Mouse (Mus musculus) layer of hippocampus, postnatal 25 days (tissue): ENCODE measurements at regions not wholly inside any gene's neighbourhood (a gene's known extent, or its start where the extent isn't known, plus 50 kb on each side); places are given as distances from the start of the nearest gene placed in this dataset.

Source experiments
- DNase-seq, 2 experiments: peaks; one replicate each; pipeline ENCODE4 v3.0.0; 2022; ENCODE audit warnings: mixed read lengths in 2 of 2, low spot score in 1 of 2; ENCODE audit errors: extremely low spot score in 1 of 2

- DNase-seq = no peak
Measured at GRCm38 (mm10) chr9:43975405-43975804, 67.8 kb upstream of the Thy1 start.

- DNase-seq = no peak
Measured at GRCm38 (mm10) chr9:43976366-43976765, 66.8 kb upstream of the Thy1 start.

DNA sequence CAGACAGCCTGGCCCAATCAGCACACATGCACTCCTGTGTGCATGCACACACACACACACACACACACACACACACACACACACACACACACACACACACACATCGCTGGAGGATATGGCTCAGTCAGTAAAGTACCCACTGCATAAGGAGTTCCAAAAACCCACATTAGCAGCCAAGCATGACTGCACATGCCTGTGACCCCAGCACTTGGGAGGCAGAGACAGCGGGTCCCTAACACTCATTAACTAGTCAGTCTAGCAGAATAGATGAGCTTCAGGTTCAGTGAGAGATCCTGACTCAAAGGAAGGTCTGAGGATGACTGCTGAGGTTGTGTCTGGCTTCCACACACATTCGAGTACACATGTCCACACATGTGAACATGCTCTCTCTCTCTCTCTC is 65.4 kb upstream of the Thy1 start:
- no peak for DNase-seq

DNA sequence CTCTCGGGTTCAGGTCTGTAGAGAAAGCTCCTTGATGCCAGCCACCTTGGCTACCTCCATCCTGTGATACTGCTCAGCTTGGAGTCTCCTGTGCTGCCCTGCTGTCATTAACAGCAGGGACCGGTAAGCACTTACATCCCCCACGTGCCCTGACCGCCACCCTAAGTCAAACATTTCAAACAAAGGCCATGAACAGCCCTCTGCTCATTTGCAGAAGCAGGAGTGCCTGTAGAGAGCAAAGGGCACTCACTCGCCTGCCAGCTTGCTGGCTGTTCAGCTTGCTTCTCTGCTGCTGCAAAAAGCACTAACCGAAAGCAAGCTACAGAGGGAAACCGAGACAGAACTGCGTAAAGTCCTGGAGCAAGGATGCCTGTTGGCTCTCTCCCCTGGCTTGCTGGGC is 61.8 kb upstream of the Thy1 start:
- no peak for DNase-seq

DNA sequence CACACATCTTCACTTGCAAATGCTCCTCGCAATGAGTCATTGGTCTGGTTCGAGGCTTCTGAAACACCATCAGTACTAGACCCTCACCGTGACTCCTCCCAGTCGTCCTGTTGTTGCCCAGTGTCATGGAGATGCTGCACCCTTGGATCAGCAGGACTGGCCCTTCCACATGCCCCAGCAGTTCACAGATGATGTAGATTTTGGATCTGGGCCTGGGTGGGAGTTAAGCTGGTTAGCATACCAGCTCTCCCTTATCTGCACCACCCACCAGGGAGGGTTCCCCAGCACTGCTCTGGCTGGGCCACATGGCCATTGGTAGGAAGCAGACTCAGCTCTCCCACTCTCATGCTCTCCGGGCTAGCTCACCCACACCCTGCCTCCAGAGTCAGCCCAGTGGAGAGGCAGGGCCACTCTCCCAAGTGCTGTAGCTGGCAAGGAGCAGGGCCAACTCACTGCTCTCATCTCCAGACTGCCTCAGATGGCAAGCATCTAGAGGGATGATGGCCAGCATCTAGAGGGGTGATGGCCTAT is 60.8 kb upstream of the Thy1 start:
- DNase-seq = no peak

DNA sequence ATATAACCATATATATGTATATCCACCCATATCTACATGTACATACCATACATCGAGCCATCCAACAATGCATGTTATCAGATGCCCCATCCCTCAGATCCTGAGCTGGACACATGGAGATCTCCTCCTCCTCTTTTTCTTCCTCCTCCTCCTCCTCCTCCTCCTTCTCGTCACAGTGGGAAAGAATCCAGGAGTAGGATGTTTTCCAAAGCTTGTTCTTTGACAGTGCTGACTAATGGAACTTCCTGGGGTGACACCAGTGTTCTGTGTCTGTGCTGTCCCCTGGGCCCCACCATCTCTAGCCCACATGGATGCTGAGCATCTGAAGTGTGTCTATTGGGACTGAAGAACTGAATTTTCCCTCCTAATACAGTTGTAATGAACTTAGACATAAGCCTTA is 60.0 kb upstream of the Thy1 start:
- no peak for DNase-seq

DNA sequence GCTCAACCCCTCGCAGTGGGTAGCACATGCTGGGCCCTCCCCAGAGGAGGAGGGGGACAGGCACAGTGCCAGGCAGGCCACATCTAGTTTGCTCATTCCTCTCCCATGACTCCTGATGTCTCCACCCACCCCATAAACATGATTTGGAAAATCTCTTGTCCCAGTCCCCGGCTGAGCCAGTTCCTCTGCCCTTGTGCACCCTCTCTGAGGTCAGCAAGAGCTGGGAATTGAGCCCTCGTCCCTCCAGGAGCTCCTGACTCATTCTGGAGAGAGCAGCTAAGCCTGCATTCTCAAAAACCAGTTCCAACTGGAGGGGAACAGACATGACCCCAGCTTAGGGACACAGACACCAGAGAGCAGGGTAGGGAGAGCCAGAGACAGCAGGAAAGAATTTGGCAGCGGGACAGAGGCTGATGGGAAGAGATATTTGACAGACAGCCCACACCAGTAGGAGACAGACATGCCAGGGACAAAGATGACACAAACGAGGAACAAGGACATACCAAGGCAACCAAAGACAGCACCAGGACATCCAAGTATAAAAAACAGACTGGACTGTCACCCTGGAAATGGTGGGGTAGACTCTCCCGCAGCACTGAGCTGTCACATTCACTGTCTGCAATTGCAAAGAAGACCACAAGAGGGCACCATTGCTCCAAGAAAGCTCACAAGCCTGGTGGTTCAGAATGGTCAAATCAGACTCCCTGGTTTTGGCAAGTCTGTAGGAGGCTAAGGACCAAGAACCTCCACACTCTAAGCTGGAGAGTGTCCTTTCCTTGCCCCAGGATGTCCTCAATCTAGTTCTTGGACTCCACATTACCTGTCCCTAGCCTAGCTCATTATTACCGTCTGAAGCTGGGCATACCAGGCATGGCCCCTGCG is 58.8 kb upstream of the Thy1 start:
- DNase-seq = peak; percentile 81 to 95

DNA sequence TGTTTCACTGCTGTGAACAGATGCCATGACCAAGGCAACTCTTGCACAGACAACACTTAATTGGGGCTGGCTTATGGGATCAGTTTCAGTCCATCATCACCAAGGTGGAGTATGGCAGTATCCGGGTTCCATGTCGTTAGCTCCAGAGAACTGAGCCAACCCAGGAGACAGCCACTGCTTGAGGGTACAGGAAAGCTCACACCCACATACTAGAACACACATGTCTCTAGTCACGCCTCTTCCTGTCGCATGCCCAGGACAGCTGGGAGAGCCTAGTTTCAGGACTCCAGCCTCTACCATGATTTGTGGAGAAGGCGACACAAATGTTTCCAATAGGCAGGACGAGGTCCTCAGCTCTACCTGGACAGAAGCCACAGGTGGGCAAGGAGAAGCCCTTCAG is 55.2 kb upstream of the Thy1 start:
- DNase-seq = no peak

GRCm38 (mm10) chr9:43988981-43989860 is 54.0 kb upstream of the Thy1 start:
- DNase-seq = no peak

DNA sequence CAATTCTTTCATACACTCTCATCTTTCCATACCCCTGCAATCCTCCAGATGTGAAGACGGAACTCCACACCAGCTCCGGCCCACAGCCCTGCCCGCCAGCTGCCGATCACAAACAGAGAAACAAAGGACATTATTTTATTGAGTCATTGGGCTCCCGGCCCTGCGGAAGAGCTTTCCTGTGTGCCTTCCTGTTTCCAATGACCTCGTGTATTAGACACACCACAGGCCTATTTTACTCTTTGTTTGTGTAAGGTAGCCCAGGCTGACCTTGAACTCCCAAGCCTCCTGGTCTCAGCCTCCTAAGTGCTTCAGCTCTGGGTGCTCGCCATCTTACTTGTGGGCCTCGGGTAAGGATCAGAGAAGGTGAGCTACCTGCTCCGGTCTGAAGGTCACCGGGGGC is 53.1 kb upstream of the Thy1 start:
- DNase-seq = no peak

DNA sequence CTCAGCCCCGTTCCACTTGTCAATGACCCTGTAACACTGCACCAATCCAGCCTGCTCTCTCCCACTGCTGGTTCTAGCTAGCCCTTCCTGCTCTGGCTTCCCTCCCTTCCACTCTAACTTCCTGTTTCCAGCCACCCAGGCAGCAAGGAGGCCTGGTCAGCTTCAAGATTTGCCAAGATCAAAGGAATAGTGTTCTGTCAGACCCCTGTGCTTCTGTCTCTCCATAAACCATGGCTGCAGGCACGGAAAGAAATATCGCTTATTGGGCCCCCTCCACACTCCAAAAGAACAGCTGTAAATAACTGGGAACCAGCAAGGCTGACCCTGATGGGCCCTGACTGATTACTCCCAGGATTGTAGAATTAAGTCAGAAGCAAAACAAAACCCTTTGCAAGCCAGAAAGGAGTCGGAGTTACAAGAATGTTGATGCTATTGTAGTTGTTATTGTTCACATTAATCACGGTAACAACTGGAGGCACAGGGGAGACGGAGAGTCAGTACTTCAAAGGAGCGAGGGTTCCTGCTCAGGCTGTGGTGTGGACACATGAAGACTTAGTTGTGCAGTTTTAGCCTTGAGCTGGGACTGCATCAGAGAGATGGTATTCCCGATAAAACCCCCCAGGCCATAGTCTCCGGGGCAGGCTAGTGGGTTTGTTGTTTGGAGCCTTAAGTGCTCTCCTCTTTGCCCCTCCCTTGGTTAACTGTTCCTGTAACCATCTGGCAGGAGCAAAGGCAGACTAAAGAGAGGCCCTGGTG is 49.8 kb upstream of the Thy1 start:
- no peak for DNase-seq
